Mouse (Mus musculus) induced T-regulatory cell, adult 2 months (primary cell): ENCODE data around the gene Rnf185.

Experiments
- DNase-seq: peaks from one replicate; pipeline ENCODE4 v3.0.0-alpha.2; 2012; ENCODE audit warnings: low read depth

The Rnf185 gene

GRCm38 (mm10) chr11:3452167-3452639 is at the start of gene Rnf185:
TSS of gene Rnf185 (minus strand) at chr11:3452363.
- peak; percentile 97 for DNase-seq

GRCm38 (mm10) chr11:3497296-3497695 is 45.1 kb upstream of the Rnf185 start:
- DNase-seq: no peak

GRCm38 (mm10) chr11:3496756-3497155 is 44.6 kb upstream of the Rnf185 start:
- no peak for DNase-seq

- DNase-seq: no peak
Measured at GRCm38 (mm10) chr11:3495496-3495895, 43.3 kb upstream of the Rnf185 start.

GRCm38 (mm10) chr11:3494857-3495256 is 42.7 kb upstream of the Rnf185 start:
- DNase-seq: no peak

GRCm38 (mm10) chr11:3492748-3493147 is 40.6 kb upstream of the Rnf185 start:
- DNase-seq: no peak

GRCm38 (mm10) chr11:3489036-3489435 is 36.9 kb upstream of the Rnf185 start:
- no peak for DNase-seq

GRCm38 (mm10) chr11:3487952-3488570 is 35.9 kb upstream of the Rnf185 start, which contains the start of gene Pla2g3:
TSS of gene Pla2g3 (plus strand) at chr11:3488284.
- no peak for DNase-seq

- no peak for DNase-seq
Measured at GRCm38 (mm10) chr11:3486349-3486748, 34.2 kb upstream of the Rnf185 start.

- no peak for DNase-seq
Measured at GRCm38 (mm10) chr11:3483980-3484642, 31.9 kb upstream of the Rnf185 start.

GRCm38 (mm10) chr11:3475489-3475888 is 23.3 kb upstream of the Rnf185 start:
- DNase-seq: no peak

- peak; percentile 44 for DNase-seq
Measured at GRCm38 (mm10) chr11:3474480-3475115, 22.4 kb upstream of the Rnf185 start.

GRCm38 (mm10) chr11:3472484-3472883 is 20.3 kb upstream of the Rnf185 start:
- peak; percentile 82 for DNase-seq

GRCm38 (mm10) chr11:3471448-3471850 is 19.3 kb upstream of the Rnf185 start:
- DNase-seq: no peak

GRCm38 (mm10) chr11:3462846-3463245 is 10.7 kb upstream of the Rnf185 start:
- no peak for DNase-seq

GRCm38 (mm10) chr11:3459105-3459468 is 6.9 kb upstream of the Rnf185 start:
- DNase-seq: no peak

- no peak for DNase-seq
Measured at GRCm38 (mm10) chr11:3458428-3459104, 6.4 kb upstream of the Rnf185 start.

- peak; percentile 80 for DNase-seq
Measured at GRCm38 (mm10) chr11:3456354-3456753, 4.2 kb upstream of the Rnf185 start.

GRCm38 (mm10) chr11:3454506-3454905 is 2.3 kb upstream of the Rnf185 start:
- DNase-seq: no peak

GRCm38 (mm10) chr11:3453467-3453866 is 1.3 kb upstream of the Rnf185 start:
- DNase-seq: peak; percentile 57

GRCm38 (mm10) chr11:3452769-3453168 is 606 bp upstream of the Rnf185 start:
- peak; percentile 52 for DNase-seq

GRCm38 (mm10) chr11:3451701-3452163 is 431 bp downstream of the Rnf185 start:
- DNase-seq: no peak
